Mouse (Mus musculus) embryonic facial prominence, embryonic 15.5 days (tissue): ENCODE results near the gene Raly. TPM values are rescaled to one million over a fixed set of nuclear protein-coding genes. Genes with fewer than 3 reads are reported as not detected.

Experiments used
- ATAC-seq: fragments of 200-750 bp; cut with Nextera tagmentation; 2 replicates; pipeline ENCODE4 v1.8.0; 2017; ENCODE audit warnings: low read depth, moderate TSS enrichment; ENCODE audit not compliant: insufficient number of reproducible peaks, low FRiP score, low TSS enrichment
- H3K27ac ChIP-seq: fragments of 300-500 bp; sonication (generic); replicated peaks from 2 replicates; pipeline ENCODE4 v1.5.1; 2015; ENCODE audit warnings: mild to moderate bottlenecking, inconsistent platforms
- H3K27me3 ChIP-seq: fragments of 300-500 bp; sonication (generic); 2 replicates; pipeline ENCODE4 v1.6.1; 2015; ENCODE audit warnings: inconsistent platforms
- H3K36me3 ChIP-seq: fragments of 300-500 bp; sonication (generic); 2 replicates; pipeline ENCODE4 v1.6.1; 2015; ENCODE audit warnings: mild to moderate bottlenecking, inconsistent platforms
- H3K4me1 ChIP-seq: fragments of 300-500 bp; sonication (generic); 2 replicates; pipeline ENCODE4 v1.6.1; 2015; ENCODE audit warnings: inconsistent platforms
- H3K4me2 ChIP-seq: fragments of 300-500 bp; sonication (generic); replicated peaks from 2 replicates; pipeline ENCODE4 v1.6.1; 2015; ENCODE audit warnings: mild to moderate bottlenecking, inconsistent platforms
- H3K4me3 ChIP-seq: fragments of 300-500 bp; sonication (generic); replicated peaks from 2 replicates; pipeline ENCODE4 v1.5.1; 2015; ENCODE audit warnings: mild to moderate bottlenecking, inconsistent platforms
- H3K9ac ChIP-seq: fragments of 300-500 bp; sonication (generic); 2 replicates; pipeline ENCODE4 v1.6.1; 2015; ENCODE audit warnings: inconsistent platforms
- H3K9me3 ChIP-seq: fragments of 300-500 bp; sonication (generic); replicated peaks from 2 replicates; pipeline ENCODE4 v1.6.1; 2016; ENCODE audit warnings: inconsistent platforms
- WGBS: fragments of 180-500 bp; shearing (Covaris S2); methylation state at CpG from one replicate; pipeline ENCODE4 v1.1.7; 2015; 5-methylcytosine and 5-hydroxymethylcytosine counted together
- polyA plus RNA-seq: library from polyadenylated mRNA; unstranded; fragments of >200 nt; fragmentation: Nextera tagmentation; extraction: Ambion mirVana; gene quantifications from 2 replicates; pipeline ENCODE4 v1.2.1, GENCODE M21; 2015

The Raly gene
- polyA plus RNA-seq, 1 experiment from 2014 or later, result 49.4 TPM

GRCm38 (mm10) chr2:154785284-154785683, 5.6 kb upstream of the Raly start:
- ATAC-seq, result no peak
- Histone ChIP-seq H3K27me3 (no peaks in the 10 kb centered on the region), H3K4me2 (no peak overlapping the region), H3K36me3 (no peaks in the 10 kb centered on the region), H3K9ac (no peak overlapping the region), H3K9me3 (no peaks in the 10 kb centered on the region), H3K4me1 (peaks cover 14% of the 10 kb centered on the region), H3K4me3 (no peak overlapping the region), H3K27ac (no peak overlapping the region)
- WGBS, result 39% methylated on average over 3 of the region's 3 CpGs

- H3K9me3 ChIP-seq, result no peaks in the 10 kb centered on the region
- H3K27ac ChIP-seq, result no peak overlapping the region
- no peak overlapping the region for H3K4me2 ChIP-seq
- no peak overlapping the region for H3K9ac ChIP-seq
- no peak for ATAC-seq
- no peaks in the 10 kb centered on the region for H3K27me3 ChIP-seq
- H3K36me3 ChIP-seq, result no peaks in the 10 kb centered on the region
- no peak overlapping the region for H3K4me3 ChIP-seq
- WGBS, result 53% methylated on average over 3 of the region's 3 CpGs
- peaks cover 14% of the 10 kb centered on the region for H3K4me1 ChIP-seq
These were observed 4.7 kb upstream of the Raly start for GRCm38 (mm10) chr2:154786187-154786586.

DNA sequence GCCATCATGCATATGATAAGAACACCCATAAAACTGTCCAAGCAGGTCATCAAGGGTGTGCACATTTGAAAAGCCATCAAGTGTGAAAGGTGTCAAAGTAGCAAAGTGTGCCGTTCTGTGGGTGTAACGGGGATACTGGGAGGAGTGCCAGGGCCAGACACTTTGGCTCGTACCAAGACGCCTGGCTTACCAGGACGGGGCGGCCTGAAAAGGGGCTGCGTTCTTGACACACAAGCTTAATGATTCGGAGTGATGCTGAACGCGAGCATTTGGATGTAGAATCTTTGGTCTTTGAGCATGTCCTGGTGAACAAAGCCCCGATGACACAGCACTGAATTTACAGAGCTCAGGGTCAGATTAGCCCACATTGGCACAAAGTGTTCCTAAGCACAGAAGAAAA, 4.1 kb upstream of the Raly start:
- Histone ChIP-seq H3K27ac (no peak overlapping the region), H3K27me3 (no peaks in the 10 kb centered on the region), H3K9ac (no peak overlapping the region), H3K36me3 (no peaks in the 10 kb centered on the region), H3K4me3 (no peak overlapping the region), H3K9me3 (no peaks in the 10 kb centered on the region), H3K4me2 (no peak overlapping the region), H3K4me1 (peaks cover 14% of the 10 kb centered on the region)
- ATAC-seq, result no peak
- 82% methylated on average over 11 of the region's 11 CpGs for WGBS

DNA sequence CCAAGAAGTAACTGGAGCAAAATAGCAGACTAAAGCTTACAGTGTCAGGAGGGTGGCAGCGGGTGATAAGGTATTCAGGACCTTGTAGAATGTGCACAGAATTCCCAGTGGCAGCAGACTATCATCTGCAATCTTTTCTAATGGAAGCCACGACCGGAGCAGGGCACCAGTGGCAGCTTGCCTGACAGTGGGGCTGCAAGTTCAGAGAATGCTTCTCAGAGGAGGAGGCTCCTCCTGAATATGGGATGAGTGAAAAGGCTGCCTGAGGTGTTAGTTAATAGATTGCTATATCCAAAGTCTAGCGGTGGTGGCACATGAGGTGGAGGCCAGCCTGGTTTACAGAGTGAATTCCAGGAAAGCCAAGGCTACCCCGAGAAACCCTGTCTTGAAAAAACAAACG, 1.5 kb upstream of the Raly start:
- WGBS, result 67% methylated on average over 6 of the region's 6 CpGs
- no peak for ATAC-seq
- peaks cover 31% of the 10 kb centered on the region for H3K4me1 ChIP-seq
- no peaks in the 10 kb centered on the region for H3K27me3 ChIP-seq
- H3K9ac ChIP-seq, result no peak overlapping the region
- no peaks in the 10 kb centered on the region for H3K36me3 ChIP-seq
- H3K4me3 ChIP-seq, result no peak overlapping the region
- H3K4me2 ChIP-seq, result no peak overlapping the region
- H3K9me3 ChIP-seq, result no peaks in the 10 kb centered on the region
- 0 out of 2 replicates have a peak overlapping the region, but pooled peaks have one; percentile 60 for H3K27ac ChIP-seq

- WGBS, result 7% methylated on average over 14 of the region's 14 CpGs
- H3K9ac ChIP-seq, result no peak overlapping the region
- no peaks in the 10 kb centered on the region for H3K36me3 ChIP-seq
- no peak for ATAC-seq
- no peaks in the 10 kb centered on the region for H3K9me3 ChIP-seq
- peak overlapping the region; percentile 60 for H3K27ac ChIP-seq
- H3K4me2 ChIP-seq, result peak overlapping the region; percentile 46
- H3K27me3 ChIP-seq, result no peaks in the 10 kb centered on the region
- peak overlapping the region; percentile 100 for H3K4me3 ChIP-seq
- peaks cover 36% of the 10 kb centered on the region for H3K4me1 ChIP-seq
These were observed 780 bp upstream of the Raly start for GRCm38 (mm10) chr2:154789977-154790655.

DNA sequence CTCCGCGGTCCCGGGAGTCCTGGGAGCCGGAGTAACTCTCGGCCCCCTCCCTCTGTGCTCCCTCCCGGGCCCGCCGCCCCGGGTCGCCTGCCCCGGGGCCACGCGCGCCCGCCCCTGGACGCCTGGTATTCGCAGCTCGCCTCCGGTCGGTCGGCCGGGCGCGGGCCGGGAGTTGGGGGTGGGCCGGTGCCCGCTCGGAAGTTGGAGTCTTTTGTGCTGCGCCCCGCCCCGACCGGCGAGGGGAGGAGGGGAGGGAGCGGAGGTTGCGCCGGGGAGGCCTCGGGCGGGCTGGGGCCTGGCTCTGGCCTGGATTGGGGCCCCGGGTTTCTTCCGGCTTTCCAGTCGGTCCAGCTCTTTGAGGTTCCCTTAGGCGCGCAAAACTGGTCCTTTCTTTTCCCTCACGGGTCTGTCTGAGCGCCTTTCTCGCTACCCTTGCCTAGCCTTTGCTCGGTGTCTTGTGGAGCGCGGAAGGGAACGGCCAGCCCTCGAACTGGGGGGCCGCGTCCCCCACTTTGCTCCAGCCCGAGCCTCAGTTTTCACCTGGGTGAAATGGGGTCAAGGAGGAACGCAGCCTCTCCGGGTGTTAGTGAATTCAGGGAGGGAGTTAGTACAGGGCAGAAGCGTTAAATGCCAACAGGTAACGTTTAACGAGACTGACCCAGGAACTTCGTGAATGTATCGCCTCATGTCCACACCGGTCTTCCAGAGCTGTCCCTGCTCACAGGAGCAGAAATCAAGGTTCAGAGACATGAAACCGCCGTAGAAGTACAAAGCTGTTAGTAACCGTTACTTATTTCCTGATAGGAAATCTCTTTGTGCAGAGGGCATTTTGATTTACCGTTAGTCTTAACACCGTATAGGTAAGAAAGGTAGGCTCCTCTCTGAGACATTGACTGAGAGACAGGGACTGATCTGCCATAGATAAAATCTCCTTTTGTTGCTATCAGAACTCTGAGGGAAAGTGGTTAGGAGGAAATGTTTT, 1.1 kb downstream of the Raly start:
- ATAC-seq, result peak; percentile 12; the same call in 1 of the 2 replicates
- no peaks in the 10 kb centered on the region for H3K36me3 ChIP-seq
- H3K4me3 ChIP-seq, result peak overlapping the region; percentile 100
- H3K9me3 ChIP-seq, result no peaks in the 10 kb centered on the region
- H3K4me1 ChIP-seq, result peaks cover 34% of the 10 kb centered on the region
- no peaks in the 10 kb centered on the region for H3K27me3 ChIP-seq
- under 1% methylated on average over 65 of the region's 67 CpGs for WGBS
- H3K27ac ChIP-seq, result peak overlapping the region; percentile 99
- H3K9ac ChIP-seq, result peak overlapping the region; percentile 98
- H3K4me2 ChIP-seq, result peak overlapping the region; percentile 65

DNA sequence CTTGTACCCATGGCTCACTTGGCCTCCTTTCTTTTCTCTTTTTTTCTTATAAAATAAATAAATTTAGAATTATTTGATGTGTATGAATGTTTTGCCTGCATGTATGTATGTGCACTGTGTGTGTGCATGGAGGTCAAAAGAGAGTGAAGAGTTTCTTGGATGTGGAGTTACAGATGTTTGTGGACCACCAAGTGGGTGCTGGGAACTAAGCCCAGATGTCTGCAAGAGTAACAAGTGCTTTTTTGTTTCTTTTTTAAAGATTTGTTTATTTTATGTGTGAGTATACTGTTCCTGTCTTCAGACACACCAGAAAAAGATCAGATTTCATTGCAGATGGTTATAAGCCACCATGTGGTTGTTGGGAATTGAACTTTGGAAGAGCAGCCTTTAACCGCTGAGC, 12.5 kb downstream of the Raly start:
- WGBS, result 61% methylated on average over 1 of the region's 1 CpGs
- ATAC-seq, result no peak
- H3K9me3 ChIP-seq, result no peaks in the 10 kb centered on the region
- no peaks in the 10 kb centered on the region for H3K36me3 ChIP-seq
- H3K4me3 ChIP-seq, result no peak overlapping the region
- H3K4me1 ChIP-seq, result peaks cover 16% of the 10 kb centered on the region
- H3K4me2 ChIP-seq, result no peak overlapping the region
- no peak overlapping the region for H3K9ac ChIP-seq
- no peak overlapping the region for H3K27ac ChIP-seq
- no peaks in the 10 kb centered on the region for H3K27me3 ChIP-seq

- Histone ChIP-seq H3K9me3 (no peaks in the 10 kb centered on the region), H3K27me3 (no peaks in the 10 kb centered on the region), H3K9ac (no peak overlapping the region), H3K4me1 (peaks cover 16% of the 10 kb centered on the region), H3K4me2 (no peak overlapping the region), H3K4me3 (no peak overlapping the region), H3K27ac (no peak overlapping the region), H3K36me3 (no peaks in the 10 kb centered on the region)
- no peak for ATAC-seq
- 61% methylated on average over 4 of the region's 4 CpGs for WGBS
These were observed 12.9 kb downstream of the Raly start for GRCm38 (mm10) chr2:154803845-154804244.

GRCm38 (mm10) chr2:154807689-154808088, 16.8 kb downstream of the Raly start:
- Histone ChIP-seq H3K4me2 (no peak overlapping the region), H3K4me3 (no peak overlapping the region), H3K36me3 (no peaks in the 10 kb centered on the region), H3K9ac (no peak overlapping the region), H3K4me1 (peaks cover 24% of the 10 kb centered on the region), H3K27me3 (no peaks in the 10 kb centered on the region), H3K9me3 (no peaks in the 10 kb centered on the region), H3K27ac (no peak overlapping the region)
- WGBS, result 46% methylated on average over 1 of the region's 1 CpGs
- ATAC-seq, result no peak

GRCm38 (mm10) chr2:154809107-154809762, 18.3 kb downstream of the Raly start:
- H3K9ac ChIP-seq, result no peak overlapping the region
- H3K27me3 ChIP-seq, result no peaks in the 10 kb centered on the region
- no peaks in the 10 kb centered on the region for H3K9me3 ChIP-seq
- no peaks in the 10 kb centered on the region for H3K36me3 ChIP-seq
- H3K4me1 ChIP-seq, result peaks cover 15% of the 10 kb centered on the region; the same call in 1 of the 2 replicates
- H3K27ac ChIP-seq, result no peak overlapping the region
- ATAC-seq, result no peak
- 89% methylated on average over 1 of the region's 1 CpGs for WGBS
- H3K4me2 ChIP-seq, result no peak overlapping the region
- no peak overlapping the region for H3K4me3 ChIP-seq

DNA sequence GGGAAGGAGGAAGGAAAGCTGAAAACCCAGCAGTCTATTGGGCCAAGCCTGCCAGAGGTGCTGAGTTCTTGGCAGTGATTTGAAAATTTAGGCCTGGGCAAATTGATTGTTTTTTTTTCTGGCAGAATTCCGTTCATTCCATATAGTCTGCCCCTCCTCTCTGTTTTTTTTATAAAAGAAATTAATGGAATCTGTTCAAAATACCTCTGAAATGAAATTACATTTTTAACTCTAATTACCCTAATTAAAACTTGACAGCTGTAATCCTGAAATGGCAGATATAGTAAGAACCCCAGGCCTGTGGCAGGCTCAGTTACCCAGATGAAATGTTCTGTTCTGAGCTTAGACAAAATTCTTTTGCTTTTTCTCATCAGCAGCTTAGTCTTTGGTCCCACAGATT, 19.9 kb downstream of the Raly start:
- no peaks in the 10 kb centered on the region for H3K36me3 ChIP-seq
- no peak overlapping the region for H3K27ac ChIP-seq
- WGBS, result 32% methylated on average over 1 of the region's 1 CpGs
- H3K27me3 ChIP-seq, result no peaks in the 10 kb centered on the region
- ATAC-seq, result no peak
- no peak overlapping the region for H3K4me3 ChIP-seq
- H3K9ac ChIP-seq, result no peak overlapping the region
- H3K4me1 ChIP-seq, result peaks cover 14% of the 10 kb centered on the region; the same call in 1 of the 2 replicates
- no peak overlapping the region for H3K4me2 ChIP-seq
- H3K9me3 ChIP-seq, result no peaks in the 10 kb centered on the region
